Mouse (Mus musculus) limb, embryonic 13.5 days (tissue): Measurements from ENCODE around the gene Pde4dip. TPM values are rescaled to one million over a fixed set of nuclear protein-coding genes. Genes with fewer than 3 reads are reported as not detected.

Source experiments
- ATAC-seq: fragments of 200-750 bp; cut with Nextera tagmentation; 2 replicates; pipeline ENCODE4 v1.8.0; 2017; ENCODE audit warnings: low read depth, moderate number of reproducible peaks, moderate TSS enrichment; ENCODE audit not compliant: low FRiP score
- H3K27ac ChIP-seq: fragments of 300-500 bp; sonication (generic); 2 replicates; pipeline ENCODE4 v1.5.1; 2015; ENCODE audit warnings: inconsistent platforms, mild to moderate bottlenecking, moderate library complexity
- H3K27me3 ChIP-seq: fragments of 300-500 bp; sonication (generic); 2 replicates; pipeline ENCODE4 v1.6.1; 2015; ENCODE audit warnings: mild to moderate bottlenecking, inconsistent platforms
- H3K36me3 ChIP-seq: fragments of 300-500 bp; sonication (generic); 2 replicates; pipeline ENCODE4 v1.6.1; 2015; ENCODE audit warnings: inconsistent platforms, mild to moderate bottlenecking, moderate library complexity
- H3K4me1 ChIP-seq: fragments of 300-500 bp; sonication (generic); 2 replicates; pipeline ENCODE4 v1.6.1; 2015; ENCODE audit warnings: inconsistent platforms
- H3K4me2 ChIP-seq: fragments of 300-500 bp; sonication (generic); replicated peaks from 2 replicates; pipeline ENCODE4 v1.6.1; 2015; ENCODE audit warnings: inconsistent platforms, mild to moderate bottlenecking, moderate library complexity
- H3K4me3 ChIP-seq: fragments of 300-500 bp; sonication (generic); 2 replicates; pipeline ENCODE4 v1.5.1; 2015; ENCODE audit warnings: moderate library complexity, mild to moderate bottlenecking, inconsistent platforms
- H3K9ac ChIP-seq: fragments of 300-500 bp; sonication (generic); 2 replicates; pipeline ENCODE4 v1.6.1; 2015; ENCODE audit warnings: mild to moderate bottlenecking, inconsistent platforms
- H3K9me3 ChIP-seq: fragments of 300-500 bp; sonication (generic); 2 replicates; pipeline ENCODE4 v1.6.1; 2016; ENCODE audit warnings: inconsistent platforms
- WGBS: fragments of 180-500 bp; shearing (Covaris S2); methylation state at CpG from one replicate; pipeline ENCODE4 v1.1.7; 2015; 5-methylcytosine and 5-hydroxymethylcytosine counted together
- polyA plus RNA-seq: library from polyadenylated mRNA; unstranded; fragments of >200 nt; fragmentation: Nextera tagmentation; extraction: Ambion mirVana; gene quantifications from 2 replicates; pipeline ENCODE4 v1.2.1, GENCODE M21; 2015

The Pde4dip gene
- polyA plus RNA-seq, 1 experiment from 2014 or later, result 36.6 TPM

DNA sequence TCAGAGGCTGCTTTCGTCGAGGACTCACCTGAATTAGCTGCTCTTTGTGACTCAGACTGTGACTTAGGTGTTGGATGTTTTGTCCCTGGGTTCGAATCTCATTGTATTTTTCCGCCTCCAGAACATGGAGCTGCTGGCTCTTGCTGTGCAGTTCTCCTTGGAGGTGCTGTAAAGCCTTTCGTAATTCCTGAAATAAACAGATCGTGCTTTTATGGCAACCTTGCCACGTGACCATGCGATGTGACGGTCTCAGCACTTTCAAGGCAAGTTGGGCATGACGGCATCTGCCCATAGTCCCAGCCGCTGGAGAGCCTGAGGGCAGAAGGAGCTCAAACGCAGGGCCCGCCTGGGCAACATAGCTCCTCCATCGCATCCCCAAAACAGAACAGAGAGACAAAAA is 133.1 kb downstream of the Pde4dip start:
- peaks cover 81% of the 10 kb centered on the region for H3K36me3 ChIP-seq

DNA sequence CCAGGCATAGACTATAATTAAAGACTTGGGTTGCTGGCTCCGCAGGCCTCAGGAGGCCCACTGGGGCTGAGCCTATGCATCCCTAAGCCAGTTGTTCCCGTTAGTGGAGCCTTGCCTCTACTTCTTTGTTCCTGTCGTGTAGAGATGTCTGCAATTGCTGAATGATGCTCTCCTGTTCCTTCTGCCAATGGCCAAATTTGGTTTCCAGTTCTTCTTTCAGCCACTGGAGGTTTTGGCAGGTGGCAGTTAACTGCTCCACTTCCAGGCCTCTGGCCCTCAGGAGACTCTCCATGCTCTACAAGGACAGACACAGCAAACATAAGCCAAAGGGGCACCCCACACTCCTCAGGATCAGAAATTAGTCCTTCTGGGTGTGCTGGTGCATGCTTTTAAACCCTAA is 135.6 kb downstream of the Pde4dip start:
- no peaks in the 10 kb centered on the region for H3K9me3 ChIP-seq
- no peak overlapping the region for H3K4me2 ChIP-seq
- H3K36me3 ChIP-seq, result peaks cover 96% of the 10 kb centered on the region
- H3K27ac ChIP-seq, result no peak overlapping the region
- H3K4me1 ChIP-seq, result no peaks in the 10 kb centered on the region
- 68% methylated on average over 3 of the region's 3 CpGs for WGBS
- no peak overlapping the region for H3K9ac ChIP-seq
- ATAC-seq, result no peak
- H3K4me3 ChIP-seq, result no peak overlapping the region
- no peaks in the 10 kb centered on the region for H3K27me3 ChIP-seq

More for the DNA sequence above, 133.1 kb downstream of the Pde4dip start:
- Histone ChIP-seq H3K4me2 (no peak overlapping the region), H3K27me3 (no peaks in the 10 kb centered on the region), H3K4me3 (no peak overlapping the region), H3K4me1 (peaks cover 10% of the 10 kb centered on the region), H3K27ac (no peak overlapping the region), H3K9me3 (no peaks in the 10 kb centered on the region), H3K9ac (no peak overlapping the region)
- ATAC-seq, result no peak
- 87% methylated on average over 14 of the region's 14 CpGs for WGBS

DNA sequence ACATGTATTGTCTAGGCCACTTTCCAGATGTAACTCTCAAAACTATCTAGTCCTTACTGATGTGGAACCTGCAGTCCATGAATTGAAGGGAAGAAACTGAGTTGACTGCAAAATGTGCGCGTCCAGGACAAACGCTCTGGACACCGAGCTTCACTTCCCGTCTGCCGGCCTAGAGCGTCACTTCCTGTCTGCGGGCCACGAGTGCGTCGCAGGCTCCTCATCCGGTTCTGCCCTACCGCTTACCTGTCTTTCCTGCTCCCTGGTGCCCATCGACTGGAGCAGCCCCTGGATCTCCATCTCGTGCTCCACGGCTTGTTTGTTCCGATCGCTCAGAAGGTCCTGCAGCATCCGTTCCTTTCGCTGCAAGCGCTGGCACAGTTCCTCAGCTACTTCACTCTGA is 136.9 kb downstream of the Pde4dip start:
- WGBS, result 94% methylated on average over 21 of the region's 21 CpGs
- Histone ChIP-seq H3K27me3 (no peaks in the 10 kb centered on the region), H3K9me3 (no peaks in the 10 kb centered on the region), H3K27ac (no peak overlapping the region), H3K4me1 (no peaks in the 10 kb centered on the region), H3K9ac (no peak overlapping the region), H3K4me2 (no peak overlapping the region), H3K4me3 (no peak overlapping the region), H3K36me3 (peaks cover 95% of the 10 kb centered on the region)
- ATAC-seq, result no peak

DNA sequence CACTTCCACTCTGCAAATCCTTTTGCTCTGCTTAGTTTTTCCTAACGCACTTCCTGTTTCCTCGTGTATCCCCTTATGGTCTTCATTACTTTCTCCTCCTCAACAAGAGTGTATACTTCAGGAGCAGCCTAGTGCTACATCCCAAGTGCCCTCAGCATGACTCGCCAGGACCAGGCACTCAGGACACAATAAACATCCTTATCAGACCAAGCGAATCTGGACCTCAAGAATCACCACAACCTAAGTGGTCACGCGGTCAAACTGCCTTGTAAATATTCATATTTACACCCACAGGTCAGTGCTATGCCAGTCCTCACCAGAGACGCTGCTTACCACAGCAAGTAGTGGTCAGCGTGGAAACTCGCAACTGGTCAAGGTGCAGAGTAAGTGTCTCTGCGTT is 139.7 kb downstream of the Pde4dip start:
- Histone ChIP-seq H3K27ac (no peak overlapping the region), H3K4me3 (no peak overlapping the region), H3K4me2 (no peak overlapping the region), H3K9ac (no peak overlapping the region), H3K9me3 (no peaks in the 10 kb centered on the region), H3K4me1 (no peaks in the 10 kb centered on the region), H3K36me3 (peaks cover 98% of the 10 kb centered on the region), H3K27me3 (no peaks in the 10 kb centered on the region)
- no peak for ATAC-seq
- 87% methylated on average over 10 of the region's 10 CpGs for WGBS

DNA sequence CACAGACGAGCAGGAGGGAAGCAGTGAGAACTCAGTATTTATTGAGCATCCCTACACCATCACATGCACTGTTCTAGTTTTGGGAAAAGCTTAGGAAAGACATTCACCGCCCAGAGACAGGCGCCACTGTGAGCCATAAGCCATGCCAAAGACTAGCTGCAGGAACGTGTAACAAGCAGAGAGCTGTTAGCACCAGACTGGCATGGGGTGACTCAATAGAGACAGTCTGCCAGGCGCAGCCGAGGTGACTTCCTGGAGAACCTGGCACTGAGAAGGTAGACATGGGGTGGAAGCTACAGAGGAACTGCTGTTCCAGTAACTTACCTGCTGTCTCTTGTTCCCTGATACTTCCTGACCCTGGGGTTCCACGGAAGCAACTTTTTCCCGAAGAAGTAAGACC is 145.7 kb downstream of the Pde4dip start:
- ATAC-seq, result no peak
- Histone ChIP-seq H3K4me1 (0 out of 2 replicates have a peak, but pooled peaks cover 4% of the 10 kb centered on the region), H3K27me3 (no peaks in the 10 kb centered on the region), H3K9ac (no peak overlapping the region), H3K36me3 (peaks cover 89% of the 10 kb centered on the region), H3K4me2 (no peak overlapping the region), H3K27ac (no peak overlapping the region), H3K4me3 (no peak overlapping the region), H3K9me3 (no peaks in the 10 kb centered on the region)
- WGBS, result 96% methylated on average over 8 of the region's 8 CpGs

DNA sequence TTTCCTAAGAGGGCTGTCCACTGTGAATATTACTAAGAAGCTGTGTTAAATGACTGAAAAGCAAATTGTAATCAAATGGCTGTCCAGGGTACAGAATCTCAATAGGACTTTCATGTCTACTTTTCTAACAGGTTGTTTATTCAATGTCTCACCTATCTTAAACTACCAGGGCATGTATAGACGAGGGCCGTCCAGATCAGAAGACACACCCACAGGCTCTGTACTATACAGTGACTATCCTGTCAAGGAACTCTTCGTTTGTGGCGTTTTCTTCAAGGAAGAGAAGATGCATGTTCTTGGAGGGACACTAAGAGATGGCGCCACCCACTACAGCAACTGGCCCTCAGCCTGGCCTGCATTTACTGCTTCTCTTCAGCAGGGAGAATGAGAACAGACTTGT is 152.9 kb downstream of the Pde4dip start:
- H3K4me1 ChIP-seq, result no peaks in the 10 kb centered on the region
- 76% methylated on average over 5 of the region's 5 CpGs for WGBS
- no peaks in the 10 kb centered on the region for H3K27me3 ChIP-seq
- H3K4me3 ChIP-seq, result no peak overlapping the region
- no peak overlapping the region for H3K9ac ChIP-seq
- no peak overlapping the region for H3K4me2 ChIP-seq
- ATAC-seq, result no peak
- H3K9me3 ChIP-seq, result no peaks in the 10 kb centered on the region
- H3K27ac ChIP-seq, result no peak overlapping the region
- H3K36me3 ChIP-seq, result peaks cover 30% of the 10 kb centered on the region

DNA sequence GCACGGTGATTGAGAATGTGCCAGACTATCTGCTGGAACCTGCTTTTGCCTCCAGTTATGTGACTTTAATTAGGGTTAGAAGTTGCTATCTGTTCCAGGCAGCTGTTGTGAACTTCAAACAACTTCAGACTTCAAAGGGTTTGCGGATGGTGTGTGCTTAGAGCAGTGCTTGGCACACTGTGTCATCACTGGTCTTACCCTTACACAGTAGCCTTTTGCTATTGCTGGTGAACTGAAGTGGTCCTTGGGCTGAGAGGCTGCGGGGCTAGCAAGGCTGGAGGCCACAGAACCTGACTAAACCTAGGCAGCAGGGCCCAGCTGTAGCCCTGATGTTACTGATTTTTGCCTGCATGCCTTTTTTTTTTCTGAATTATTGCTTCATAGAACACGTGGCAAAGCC is 154.2 kb downstream of the Pde4dip start:
- no peak for ATAC-seq
- 32% methylated on average over 4 of the region's 4 CpGs for WGBS
- Histone ChIP-seq H3K36me3 (peaks cover 18% of the 10 kb centered on the region), H3K4me3 (no peak overlapping the region), H3K27ac (no peak overlapping the region), H3K4me1 (no peaks in the 10 kb centered on the region), H3K27me3 (no peaks in the 10 kb centered on the region), H3K4me2 (no peak overlapping the region), H3K9ac (no peak overlapping the region), H3K9me3 (no peaks in the 10 kb centered on the region)

DNA sequence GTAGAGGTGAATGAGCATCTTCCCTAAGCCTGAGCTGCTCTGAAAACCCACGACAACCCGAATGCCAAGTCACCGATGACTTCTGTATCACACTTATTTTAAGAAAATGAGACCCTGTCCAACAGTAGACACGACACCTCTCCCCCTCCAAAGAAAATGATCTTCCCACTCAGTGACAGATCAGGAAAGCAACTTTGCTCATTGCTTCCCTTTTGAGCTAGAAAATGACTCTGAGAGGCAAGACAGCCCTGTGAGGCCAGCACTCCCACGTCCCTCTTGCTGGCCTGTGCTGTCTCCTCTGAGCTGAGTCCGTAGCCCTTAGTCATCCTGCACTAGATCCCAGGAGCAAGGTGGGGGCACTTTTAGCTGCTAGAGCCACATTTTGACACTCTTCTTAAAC is 155.9 kb downstream of the Pde4dip start:
- no peak overlapping the region for H3K4me3 ChIP-seq
- H3K4me1 ChIP-seq, result no peaks in the 10 kb centered on the region
- peaks cover 11% of the 10 kb centered on the region for H3K36me3 ChIP-seq
- H3K9ac ChIP-seq, result no peak overlapping the region
- H3K4me2 ChIP-seq, result no peak overlapping the region
- no peak for ATAC-seq
- no peak overlapping the region for H3K27ac ChIP-seq
- no peaks in the 10 kb centered on the region for H3K9me3 ChIP-seq
- no peaks in the 10 kb centered on the region for H3K27me3 ChIP-seq
- WGBS, result 83% methylated on average over 6 of the region's 6 CpGs

DNA sequence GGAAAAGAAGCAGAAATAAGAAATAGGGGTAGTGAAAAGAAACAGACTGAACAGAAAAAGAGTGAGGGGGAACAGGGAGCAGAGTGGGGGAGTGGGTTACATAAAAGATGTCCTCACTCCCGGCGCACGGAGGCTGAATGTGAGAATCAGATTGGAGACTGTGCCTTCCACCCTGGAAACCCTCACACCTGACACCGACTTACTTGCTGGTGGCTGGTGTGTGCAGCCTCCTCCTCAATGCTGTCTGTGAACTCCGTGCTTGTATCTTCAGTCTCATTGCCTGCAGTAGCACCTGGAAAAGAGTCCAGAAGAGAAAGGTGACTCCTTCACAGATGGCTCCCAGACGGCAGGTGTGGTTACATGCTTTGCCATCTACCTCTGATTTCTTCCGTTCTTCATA is 157.9 kb downstream of the Pde4dip start:
- no peak for ATAC-seq
- Histone ChIP-seq H3K9ac (no peak overlapping the region), H3K27me3 (no peaks in the 10 kb centered on the region), H3K9me3 (no peaks in the 10 kb centered on the region), H3K4me1 (no peaks in the 10 kb centered on the region), H3K4me3 (no peak overlapping the region), H3K27ac (no peak overlapping the region), H3K4me2 (no peak overlapping the region), H3K36me3 (no peaks in the 10 kb centered on the region)
- 83% methylated on average over 7 of the region's 7 CpGs for WGBS

DNA sequence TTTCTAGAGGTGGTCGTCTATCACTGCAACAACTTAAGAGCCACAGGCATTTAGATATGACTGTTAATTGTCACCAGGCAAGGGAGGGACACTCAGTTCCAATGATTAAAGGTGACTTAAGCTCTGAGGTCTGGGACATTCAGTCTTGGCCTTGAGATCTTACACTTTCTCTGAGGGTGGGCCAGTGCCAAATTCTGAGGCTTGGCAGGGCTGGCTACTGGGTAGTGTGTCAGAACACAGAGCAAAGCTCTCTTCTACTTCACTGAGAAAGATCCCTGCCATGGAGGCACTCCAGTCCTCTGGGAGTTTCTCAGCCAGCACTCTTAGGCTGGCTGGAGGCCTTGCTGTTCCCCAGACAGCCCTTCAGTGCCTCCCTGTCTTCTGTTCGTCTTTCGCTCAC is 158.4 kb downstream of the Pde4dip start:
- WGBS, result 69% methylated on average over 3 of the region's 3 CpGs
- no peak overlapping the region for H3K27ac ChIP-seq
- no peaks in the 10 kb centered on the region for H3K27me3 ChIP-seq
- no peak overlapping the region for H3K4me2 ChIP-seq
- ATAC-seq, result no peak
- no peaks in the 10 kb centered on the region for H3K9me3 ChIP-seq
- H3K4me1 ChIP-seq, result no peaks in the 10 kb centered on the region
- H3K4me3 ChIP-seq, result no peak overlapping the region
- no peak overlapping the region for H3K9ac ChIP-seq
- H3K36me3 ChIP-seq, result no peaks in the 10 kb centered on the region

DNA sequence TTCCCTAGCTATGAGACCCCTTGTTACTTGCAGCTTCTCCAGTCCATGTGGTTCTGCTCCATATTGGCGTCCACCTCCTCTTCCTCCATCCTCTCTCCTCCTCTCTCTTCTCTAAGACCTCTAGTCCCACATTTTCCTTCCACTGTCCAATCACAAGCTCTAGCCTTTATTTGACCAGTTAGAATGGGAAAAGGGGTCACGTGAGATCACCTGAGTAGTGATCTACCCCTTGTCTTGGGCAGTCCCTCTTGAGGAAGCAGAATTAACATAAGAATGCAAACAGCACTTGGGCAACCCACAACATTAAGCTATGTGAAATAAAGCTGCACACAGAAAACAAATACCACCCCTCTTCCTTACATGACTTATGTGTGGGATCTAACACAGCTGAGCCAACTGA is 160.7 kb downstream of the Pde4dip start:
- ATAC-seq, result no peak

DNA sequence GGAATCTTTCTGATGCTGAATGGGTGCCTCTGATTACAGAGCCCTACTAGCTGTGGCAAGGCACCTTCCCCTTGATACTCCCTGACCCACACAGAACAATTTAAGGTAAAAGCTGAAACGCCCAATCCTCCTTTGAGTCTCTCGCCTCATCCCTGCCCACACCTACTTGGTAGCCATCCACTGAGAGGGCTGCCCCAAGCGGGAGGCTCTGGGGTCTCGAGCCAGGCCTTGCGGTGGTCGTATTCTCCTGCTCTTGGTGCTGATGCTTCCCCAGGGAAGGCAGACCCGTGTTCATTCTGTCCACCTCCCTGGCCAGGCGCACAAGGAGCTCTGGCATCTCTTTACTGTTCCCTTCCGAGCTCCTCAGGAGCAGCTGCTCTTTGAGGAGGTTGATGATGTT is 169.4 kb downstream of the Pde4dip start:
- H3K9ac ChIP-seq, result no peak overlapping the region
- H3K27me3 ChIP-seq, result no peaks in the 10 kb centered on the region
- H3K36me3 ChIP-seq, result no peaks in the 10 kb centered on the region
- no peaks in the 10 kb centered on the region for H3K4me1 ChIP-seq
- no peak overlapping the region for H3K27ac ChIP-seq
- WGBS, result 77% methylated on average over 9 of the region's 9 CpGs
- no peak overlapping the region for H3K4me3 ChIP-seq
- H3K4me2 ChIP-seq, result no peak overlapping the region
- peaks cover 4% of the 10 kb centered on the region; the same call in 1 of the 2 replicates for H3K9me3 ChIP-seq
- no peak for ATAC-seq

More for the DNA sequence above, 160.7 kb downstream of the Pde4dip start:
- Histone ChIP-seq H3K9ac (no peak overlapping the region), H3K4me1 (no peaks in the 10 kb centered on the region), H3K27me3 (no peaks in the 10 kb centered on the region), H3K4me2 (no peak overlapping the region), H3K9me3 (peaks cover 3% of the 10 kb centered on the region; the same call in 1 of the 2 replicates), H3K4me3 (no peak overlapping the region), H3K27ac (no peak overlapping the region), H3K36me3 (no peaks in the 10 kb centered on the region)
- WGBS, result 78% methylated on average over 2 of the region's 2 CpGs

DNA sequence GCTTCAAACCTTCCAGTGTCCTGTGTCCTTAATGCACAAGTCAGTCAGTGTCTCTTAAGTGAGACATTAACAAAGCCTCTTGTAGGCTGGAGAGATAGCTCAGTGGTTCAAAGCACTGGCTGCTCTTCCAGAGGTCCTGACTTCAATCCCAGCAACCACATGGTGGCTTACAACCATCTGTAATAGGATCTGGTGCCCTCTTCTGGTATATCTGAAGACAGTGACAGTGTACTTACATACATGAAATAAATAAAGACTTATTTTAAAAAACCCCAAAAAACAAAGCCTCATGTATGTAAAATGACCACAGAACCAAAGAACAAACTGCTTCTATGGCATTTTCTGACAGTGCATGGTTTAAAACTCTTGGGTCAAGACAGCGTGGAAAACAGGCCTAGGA is 172.6 kb downstream of the Pde4dip start:
- no peak overlapping the region for H3K27ac ChIP-seq
- 91% methylated on average over 1 of the region's 1 CpGs for WGBS

More for the DNA sequence above, 172.6 kb downstream of the Pde4dip start:
- no peaks in the 10 kb centered on the region for H3K9me3 ChIP-seq
- H3K9ac ChIP-seq, result no peak overlapping the region
- no peaks in the 10 kb centered on the region for H3K4me1 ChIP-seq
- H3K4me3 ChIP-seq, result no peak overlapping the region
- no peaks in the 10 kb centered on the region for H3K36me3 ChIP-seq
- no peaks in the 10 kb centered on the region for H3K27me3 ChIP-seq
- H3K4me2 ChIP-seq, result no peak overlapping the region
- no peak for ATAC-seq
